Mouse (Mus musculus) thymus, postnatal 4 days (tissue): ENCODE measurements at regions not wholly inside any gene's neighbourhood (a gene's known extent, or its start where the extent isn't known, plus 50 kb on each side); places are given as distances from the start of the nearest gene placed in this dataset.

ENCODE experiments used
- DNase-seq: peaks from one replicate; pipeline ENCODE4 v3.0.0; 2021

DNA sequence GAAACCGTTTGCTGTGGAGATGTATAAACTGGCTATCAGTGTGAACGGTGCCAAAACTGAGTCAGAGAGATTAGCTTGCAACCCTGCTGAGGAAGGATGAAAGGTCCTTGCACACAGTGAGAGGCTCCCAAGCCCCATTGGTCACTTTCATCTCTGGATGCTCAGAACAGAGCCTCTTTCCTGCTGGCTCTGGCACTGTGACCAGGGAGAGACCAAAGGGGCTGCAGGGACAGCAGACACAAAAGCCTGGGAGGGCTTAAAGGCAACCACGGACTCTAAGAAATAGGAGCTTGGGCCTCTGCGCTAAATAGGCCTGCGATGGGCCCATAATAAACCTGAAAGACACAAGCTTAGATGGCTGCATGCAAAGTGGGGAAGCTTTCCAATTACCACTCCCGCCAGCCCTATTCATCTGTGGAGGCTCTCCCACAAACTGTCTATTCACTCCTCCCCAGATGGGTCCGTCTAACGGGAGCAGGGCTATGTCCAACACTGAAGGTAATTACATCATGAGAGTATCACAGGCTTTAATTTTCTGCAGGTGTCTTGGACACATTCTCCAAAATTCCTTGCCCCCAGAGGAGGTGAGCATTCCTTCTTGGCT lies 438.2 kb upstream of the Intu start:
- no peak for DNase-seq

DNA sequence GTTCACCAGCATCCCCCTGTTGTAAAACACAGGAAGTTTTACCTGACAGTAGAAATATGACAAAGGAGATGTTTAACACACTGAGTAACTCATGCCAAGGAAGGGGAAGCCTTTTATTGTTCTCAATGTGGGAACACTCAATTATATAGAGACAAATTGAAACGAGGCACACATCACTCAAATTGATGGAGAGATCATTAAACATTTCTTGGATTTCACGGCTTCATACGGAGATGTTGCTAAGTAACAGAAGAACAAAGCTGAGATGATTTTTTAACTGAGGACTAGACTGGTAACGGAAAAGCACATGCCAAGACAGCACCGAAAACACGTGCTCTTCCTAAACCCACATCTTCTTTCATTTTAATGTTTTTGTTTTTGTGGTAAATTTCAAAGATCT lies 437.0 kb upstream of the Intu start:
- no peak for DNase-seq

DNA sequence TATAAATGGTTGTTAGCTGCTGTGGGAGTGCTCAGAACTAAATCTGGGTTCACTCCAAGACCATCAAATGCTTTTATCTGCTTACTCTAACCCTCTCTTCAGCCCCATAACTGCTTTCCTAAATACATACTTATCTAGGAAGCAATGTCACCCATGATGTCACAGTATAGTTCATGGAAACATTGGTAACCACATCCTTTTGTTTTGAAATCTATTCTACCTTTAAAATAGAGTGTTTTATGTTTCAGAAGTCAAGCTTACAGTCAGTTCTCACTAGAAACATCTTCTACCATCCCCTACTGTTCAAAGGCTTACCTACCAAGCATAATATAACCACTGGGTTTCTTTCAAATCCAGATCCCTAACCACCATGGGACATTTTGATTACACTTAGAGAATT lies 436.4 kb upstream of the Intu start:
- no peak for DNase-seq

DNA sequence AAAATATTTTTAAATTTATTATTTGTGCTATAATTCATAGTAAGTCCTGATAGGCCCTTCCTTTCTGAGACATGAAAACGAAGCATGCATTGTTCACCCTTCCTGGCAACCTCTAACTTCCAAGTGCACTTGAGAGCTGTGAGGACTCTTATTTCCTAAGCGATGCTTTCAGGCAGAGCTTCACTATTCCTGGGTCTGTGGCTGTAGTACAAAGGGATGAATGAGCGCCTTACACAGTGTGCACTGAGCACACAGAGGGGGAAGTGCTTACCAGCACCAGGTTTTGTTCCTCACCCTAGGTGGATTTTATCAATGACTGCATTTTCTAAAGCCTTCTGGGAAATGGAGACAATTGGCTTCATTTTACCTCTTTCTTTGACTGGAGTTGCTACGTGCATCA lies 428.4 kb upstream of the Intu start:
- DNase-seq = no peak

DNA sequence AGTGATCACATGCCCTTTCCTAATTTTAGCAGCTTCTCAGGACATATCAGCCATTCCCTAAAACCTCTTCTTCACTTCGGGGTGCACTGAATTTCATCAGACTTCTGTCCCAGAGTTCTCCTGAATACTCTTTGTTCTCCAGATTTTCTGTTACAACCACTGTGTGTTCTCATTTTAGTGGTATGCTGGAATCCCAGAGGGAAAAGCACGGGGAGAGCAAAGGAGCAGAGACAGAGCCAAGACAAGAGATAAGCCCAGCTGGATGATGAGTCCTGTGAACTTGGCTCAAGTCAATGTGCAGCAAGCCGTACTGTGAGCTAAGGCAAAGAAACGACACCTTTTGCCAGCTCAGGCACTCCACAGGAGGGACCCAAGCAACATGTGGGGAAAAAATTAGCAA lies 416.3 kb upstream of the Intu start:
- no peak for DNase-seq

DNA sequence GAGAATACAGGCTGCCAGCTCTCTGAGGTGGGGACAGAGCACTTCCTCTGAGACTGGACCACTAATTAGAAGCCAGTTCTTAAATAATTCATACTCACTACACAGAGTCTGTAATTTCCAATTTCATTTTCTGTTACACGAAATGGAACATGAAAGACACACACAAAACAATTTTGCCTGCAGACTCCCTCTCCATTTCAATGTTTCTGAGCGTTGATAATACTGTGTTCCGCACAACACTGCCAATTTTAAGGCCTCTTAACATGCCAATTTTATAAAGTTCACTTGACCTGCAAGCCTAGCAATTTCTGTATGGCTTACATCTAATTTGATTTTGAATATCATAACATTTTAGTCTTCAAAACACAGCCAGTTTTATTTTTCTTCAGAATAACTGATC lies 412.5 kb upstream of the Intu start:
- DNase-seq = no peak

DNA sequence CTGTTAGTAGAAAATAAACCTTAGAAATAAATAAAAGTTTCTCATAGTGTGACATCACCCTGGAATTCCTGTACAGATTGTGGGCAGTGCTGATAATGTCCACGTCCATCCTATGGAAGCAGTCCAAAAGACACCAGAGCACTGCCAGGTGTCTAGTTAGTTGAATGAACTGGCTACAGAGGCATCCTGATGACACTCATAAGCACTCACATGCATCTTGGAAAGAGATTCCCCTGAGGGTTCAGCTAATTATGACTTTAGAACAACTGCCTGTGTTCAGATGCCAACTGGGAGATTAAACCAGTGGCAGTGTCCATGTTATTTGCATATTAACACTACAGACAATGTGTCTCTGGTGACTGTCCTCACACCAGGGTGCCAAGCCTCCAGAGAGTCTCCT lies 411.6 kb upstream of the Intu start:
- DNase-seq = no peak

DNA sequence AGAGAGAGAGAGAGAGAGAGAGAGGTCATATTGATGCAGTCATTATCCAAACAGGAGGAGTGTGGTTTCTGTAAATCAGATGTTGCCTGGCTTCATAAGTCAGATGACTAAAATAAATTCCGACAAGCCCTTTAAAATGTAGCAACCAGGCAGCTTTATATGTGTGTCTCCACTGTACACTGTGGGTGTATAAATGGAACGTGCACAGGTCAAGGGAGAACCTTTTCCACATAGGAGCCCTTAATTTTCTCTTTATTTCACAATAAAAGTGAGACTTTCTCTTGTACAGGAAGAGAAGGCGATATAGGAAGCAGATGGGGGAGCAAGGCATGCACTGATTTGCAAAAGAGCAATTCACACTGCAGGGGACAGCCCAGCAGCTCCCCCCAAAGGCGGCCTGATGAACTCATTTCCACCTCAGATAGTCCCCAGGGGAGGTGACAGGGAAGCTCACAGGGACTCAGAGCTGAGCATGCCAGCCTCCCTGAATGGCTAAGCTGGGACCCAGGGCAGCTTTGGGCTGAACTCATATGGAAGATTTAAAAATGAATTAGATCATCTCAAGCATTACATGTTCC lies 410.7 kb upstream of the Intu start:
- peak; percentile 4 for DNase-seq

DNA sequence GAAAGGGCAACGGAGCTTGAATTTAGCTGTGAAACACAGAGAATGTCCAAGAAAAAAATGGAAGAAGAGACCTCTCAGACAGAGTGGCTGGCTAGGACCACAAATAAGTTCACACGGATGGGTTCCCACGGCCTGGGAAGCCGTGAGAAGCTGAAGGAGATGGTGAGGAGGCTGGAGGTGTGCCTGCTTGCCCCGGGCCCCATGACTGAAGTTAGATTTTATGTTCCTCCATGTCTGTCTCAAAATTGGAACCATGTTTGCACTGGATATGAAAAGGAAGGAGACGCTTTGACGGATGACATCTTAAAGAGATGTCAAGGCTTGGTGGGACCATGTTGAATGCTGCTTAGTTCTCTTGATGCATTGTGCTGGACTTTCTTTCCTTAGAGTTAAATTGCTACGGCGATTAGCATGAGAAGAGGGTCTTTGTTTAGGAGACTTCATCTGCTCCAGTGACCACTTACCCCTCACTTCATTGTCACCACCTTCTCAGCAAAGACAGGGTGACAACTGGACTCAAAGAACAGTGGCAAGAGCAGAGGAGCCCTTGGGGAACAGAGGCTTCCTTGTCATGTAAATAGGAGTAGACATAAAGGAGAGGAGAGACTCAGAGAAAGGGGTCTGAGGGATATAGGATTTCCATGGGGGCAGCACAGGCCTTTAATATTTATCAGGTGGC lies 407.4 kb upstream of the Intu start:
- no peak for DNase-seq

DNA sequence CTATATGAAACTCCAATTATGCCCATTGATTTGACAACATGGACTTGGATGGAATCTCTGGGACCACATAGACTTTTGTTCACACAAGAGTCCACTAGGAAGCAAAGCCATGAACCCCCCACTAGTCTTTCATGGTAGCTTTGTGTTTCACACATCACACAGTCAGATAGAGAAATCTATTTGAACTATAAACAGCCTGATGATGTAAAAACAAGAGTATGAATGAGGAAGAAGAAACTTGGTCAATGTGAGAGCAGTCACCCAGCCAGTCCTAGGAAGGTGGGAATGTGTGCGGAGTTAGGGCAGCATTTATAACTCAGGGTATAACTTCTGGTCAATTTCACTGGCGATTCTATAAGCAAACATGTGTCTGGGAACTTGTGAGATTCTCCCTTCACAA lies 404.2 kb upstream of the Intu start:
- no peak for DNase-seq

DNA sequence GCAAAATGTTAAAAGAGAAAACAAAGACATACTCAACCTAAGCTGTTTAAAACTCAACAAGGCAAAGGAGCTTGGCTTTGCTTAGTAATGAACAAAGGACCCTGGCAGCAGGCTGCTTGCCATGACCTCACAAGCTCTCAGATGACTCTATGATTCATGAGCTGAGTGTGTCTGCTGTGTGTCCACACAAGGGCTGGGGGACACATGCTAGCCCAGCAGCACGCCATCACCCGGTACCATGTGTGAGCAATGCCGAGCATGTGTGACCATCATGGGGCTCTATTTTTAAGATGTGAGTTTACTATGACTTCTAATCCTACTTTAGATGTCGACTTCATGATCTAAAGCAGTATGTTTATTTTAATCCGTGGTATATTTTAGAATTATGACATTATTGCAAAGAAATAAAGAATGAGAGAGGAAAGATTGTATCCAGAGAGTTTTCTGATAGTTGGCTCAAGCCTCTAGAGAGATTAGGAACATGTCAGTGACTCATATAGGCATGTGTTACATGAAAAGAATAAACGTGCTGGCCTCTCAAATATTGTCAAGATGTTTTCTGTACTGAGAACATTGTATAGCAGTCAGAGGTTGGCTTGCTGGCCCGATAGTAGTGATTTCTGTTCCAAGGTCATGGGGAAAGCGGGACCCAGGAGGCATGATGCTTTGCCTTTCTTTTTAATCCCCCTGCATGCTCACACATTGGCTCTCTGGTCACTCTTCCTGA lies 400.1 kb upstream of the Intu start:
- DNase-seq = no peak

DNA sequence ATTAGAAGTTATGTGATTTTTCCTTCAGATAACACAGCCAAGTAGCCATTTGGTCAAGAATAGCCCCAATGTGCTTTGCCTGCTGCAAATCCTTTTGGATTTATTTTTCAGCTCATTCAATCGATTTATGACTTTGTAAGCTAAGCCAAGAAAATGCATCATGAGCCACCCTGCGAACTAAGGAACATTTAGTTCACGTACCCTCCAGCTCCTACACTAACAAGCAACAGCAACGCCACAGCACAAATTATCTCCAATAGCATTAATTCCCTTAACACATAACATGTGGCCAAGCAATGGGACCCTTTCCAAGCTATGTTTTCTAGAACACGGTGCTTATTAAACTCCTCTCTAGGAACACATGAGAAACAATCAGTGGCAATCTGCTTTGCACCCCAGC lies 392.4 kb upstream of the Intu start:
- DNase-seq = no peak

DNA sequence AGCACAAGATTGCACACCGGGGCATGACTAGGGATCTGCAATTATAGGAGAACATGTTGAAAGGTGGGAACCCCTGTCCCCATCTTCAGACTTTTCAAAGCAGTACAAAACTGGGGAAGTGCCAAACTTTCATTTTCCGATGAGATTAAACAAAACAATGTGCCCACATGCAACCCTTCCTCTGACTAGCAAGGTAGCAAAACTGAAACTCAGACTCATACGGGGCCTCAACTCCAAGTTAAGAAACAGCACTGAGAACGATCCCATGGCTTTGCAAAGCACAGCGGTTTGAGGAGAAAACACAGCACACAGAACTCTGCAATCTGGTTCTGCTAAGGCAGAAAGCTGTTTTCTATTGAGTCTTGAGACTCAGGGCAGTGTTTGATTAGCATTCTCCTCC lies 388.9 kb upstream of the Intu start:
- DNase-seq = no peak

DNA sequence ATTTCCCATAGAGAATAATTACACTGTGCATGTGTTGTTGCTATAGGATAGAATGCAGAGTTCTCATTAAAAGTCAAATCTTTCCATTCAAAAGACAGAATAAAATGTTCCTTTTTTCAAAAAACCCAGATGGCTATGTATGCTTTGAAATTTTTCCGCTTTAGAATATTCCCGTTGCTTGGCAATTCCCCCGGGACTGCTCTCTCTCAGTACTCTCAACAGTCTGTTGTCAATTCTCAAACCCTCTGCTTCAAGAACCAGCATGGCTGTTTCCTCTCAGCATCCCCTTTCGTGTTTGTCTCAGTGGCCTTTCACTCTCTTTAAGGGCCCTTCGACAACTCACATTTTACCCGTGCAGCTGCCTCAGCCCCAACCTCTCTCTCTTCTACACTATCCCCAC lies 372.5 kb upstream of the Intu start:
- no peak for DNase-seq

DNA sequence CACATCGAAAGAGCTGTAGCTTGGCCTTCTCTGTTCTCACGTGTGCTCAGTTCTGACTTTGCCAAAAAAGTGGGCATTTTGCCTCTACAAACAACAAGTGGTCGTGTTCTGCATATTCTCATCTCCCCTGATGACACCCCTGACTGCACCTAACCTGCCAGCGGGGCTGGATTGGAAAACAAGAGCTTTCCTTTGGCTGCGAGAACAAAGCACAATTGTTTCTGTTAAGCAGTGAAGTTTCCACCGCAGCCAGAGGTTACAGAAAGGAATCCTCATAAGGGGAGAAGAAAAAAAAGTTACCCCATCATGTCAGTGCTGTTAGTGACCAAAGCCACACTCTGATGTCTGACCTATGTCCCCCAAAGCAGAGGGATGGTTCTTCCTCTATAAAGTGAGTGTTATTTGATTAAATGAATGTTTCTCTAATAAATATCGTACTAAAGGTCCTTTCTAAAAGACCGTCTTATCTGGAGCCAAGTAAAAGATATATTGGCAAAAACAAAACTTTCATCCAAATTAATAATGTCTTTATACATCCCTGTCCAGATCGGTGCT lies 371.4 kb upstream of the Intu start:
- DNase-seq = no peak

DNA sequence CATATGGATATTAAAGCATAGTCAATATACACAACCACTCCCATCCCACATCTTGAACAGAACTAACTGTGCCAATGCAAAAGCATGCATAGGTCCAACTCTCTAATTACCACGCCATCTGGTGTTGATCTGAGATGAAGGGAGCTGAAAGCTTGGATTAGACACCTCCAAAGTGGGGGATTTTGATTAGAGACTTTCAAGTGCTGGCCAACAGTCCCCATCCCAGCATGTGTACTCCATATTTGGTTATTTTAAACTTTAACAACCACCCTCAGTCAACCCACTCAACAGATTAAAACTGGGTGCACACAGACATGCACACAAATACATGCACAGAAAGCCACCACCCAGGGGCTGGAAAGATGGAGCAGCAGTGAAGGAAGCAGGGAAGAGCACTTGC lies 366.9 kb upstream of the Intu start:
- DNase-seq = no peak

DNA sequence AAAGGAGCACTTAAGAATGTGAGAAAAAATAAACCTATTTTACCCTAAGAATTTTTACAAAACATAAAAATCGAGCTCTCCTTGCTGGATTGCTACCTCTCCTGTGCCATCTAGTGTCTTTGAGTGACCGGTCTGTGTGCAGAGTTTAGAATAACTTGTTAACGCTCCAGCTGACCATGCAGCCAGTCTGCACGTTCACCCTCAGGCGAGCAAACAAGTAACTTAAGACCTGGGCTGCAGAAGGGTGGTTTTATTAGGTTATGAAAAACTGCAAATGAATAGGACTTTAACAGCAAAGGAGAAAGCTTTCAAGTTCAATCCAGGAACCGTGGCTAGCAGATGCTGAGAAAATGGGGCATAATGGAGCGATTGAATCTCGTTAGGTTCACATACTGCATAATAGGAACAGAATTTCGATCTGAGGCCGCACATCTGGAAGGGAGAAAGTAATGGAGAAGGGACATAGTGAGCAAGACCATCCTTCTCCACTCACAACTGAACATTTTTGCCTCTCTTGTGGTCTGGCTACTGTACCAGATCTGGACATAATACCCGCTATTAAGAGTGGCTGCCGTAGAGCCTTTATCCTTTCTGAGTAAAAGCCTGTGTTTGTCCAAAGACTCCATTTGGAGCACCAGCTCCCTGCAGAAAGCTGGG lies 363.0 kb upstream of the Intu start:
- no peak for DNase-seq

DNA sequence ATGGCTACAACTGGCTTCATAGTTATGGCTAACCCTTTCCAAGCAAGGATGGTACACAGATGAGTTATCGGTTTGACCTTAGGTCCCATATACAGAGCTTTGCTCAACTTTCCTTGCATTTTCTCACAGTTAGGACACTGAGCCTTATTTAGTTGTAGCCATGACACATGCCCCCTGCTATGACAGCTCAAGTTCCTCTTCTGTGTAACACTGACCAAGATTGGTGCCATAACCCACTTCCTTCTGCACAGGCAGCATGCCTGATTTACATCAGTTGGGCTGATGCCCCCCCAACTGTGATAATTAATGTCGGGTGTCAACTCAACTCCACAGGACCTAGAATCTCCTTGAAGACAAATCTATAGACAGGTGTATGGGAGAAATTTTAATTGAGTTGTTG lies 361.5 kb upstream of the Intu start:
- no peak for DNase-seq

DNA sequence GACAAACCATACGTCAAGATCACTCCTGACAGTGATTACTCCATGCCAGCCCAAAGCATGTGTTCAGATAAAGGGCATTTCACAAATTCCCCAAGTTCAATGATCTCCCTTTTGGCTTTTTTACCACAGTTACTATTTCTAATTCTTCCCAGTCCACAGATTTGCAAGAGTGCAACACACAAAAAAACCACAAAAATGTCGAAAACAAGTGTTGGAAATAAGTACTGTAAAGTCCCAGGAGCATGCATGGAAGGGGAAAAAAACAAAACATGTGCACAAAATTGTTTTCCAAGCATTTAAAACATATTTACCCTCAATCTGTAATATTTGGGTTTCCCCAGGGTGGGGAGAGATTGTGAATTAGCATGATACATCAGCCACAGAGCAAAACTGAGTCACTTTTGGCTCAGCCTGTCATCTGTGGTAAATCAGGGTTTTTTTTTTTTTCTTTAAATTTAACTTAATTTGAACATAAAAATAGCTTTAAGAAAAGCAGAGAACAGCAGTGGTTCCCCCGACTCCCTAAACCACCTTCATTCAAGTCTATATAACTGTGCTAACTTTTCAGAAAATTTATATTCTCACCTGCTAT lies 351.3 kb upstream of the Intu start:
- DNase-seq = no peak

DNA sequence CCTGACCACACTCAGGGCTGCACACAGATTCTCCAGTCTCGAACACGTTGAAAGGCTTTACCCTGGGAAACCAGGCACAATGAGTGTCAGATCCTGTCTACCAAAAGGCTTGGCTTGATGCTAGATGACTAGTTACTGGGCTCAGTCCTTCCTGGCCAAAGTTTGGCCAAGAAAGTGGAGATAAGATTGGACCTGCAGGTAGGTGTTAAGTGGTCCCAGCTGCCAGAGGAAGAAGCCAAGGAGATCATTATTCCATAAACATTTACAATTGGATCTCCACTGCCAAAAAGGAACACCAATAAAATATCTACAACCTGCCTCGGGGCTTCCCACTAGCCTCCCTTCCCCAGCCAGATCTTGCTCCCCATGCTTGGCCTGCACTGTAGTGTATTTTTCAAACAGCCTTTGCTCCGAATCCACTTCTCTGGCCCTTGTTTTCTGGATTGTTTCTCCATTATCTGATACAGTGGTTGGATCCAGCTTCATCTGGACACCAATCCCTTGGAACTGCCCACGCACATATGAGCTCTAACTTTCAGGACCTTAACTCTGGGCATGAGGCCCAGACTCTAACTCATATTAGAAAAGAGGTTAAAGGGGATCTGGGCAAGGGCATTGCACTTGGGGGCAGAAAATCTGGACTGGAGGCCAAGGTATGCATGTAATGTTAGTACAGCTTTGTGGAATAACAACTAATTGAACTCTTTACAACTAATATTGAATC lies 345.3 kb upstream of the Intu start:
- DNase-seq = no peak

DNA sequence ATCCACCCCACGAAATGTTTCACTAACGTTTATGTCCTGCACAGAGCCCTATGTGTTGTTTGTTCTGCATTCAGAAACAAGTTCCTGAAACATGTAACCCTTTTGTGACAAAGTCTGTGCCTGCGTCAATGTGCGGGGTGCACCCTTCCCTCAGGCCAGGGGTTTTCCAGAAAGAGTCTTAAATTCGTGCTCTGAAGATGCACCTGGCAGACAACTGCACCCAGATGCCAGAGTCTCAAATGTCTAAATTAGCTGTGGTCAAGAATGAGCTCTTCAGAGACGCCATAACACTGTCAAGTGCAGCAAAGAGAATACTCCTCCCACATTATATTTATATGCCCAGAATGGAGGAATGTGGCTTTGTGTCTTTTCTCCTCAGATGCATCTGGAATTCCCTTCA lies 341.6 kb upstream of the Intu start:
- DNase-seq = no peak

DNA sequence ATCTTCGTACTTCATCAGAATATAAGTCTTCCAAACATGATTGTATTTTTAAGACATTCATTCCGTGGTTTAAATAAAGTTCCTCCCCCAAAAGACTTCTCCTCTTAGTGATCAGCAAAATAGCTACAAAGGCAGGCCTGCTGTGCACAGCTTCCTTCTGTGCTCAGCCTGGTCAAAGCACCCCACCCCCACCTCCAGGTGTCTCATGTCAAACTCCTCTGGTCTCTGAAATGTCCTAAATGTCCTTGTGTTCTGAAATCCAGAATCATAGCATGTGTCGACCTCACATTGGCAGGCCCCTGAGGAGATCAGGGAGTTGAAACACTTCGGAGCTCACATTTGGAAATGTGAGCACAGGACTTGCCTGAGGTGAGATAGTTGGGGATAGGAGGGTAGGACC lies 341.1 kb upstream of the Intu start:
- DNase-seq = no peak
